In the genomic region with DNA sequence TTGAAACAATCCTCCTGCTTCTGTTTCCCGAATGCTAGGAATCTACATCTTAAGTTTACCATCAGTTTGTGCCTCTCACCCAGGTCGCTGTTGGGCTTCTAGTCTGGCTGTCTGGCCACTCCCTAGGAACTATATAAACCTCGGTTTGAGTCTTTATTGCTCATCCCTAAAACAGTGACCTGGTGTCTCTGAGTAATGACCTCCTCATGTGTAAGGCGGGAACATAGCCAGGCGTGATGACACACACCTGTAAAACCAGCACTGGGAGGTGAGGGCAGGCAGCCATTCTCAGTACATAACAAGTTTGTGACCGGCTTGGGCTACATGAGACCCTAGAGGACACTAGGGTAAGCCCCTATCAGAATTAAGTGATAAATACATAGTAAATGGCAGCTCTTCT, we compare ENCODE assay signal across 7 mouse cellular contexts. TPM values are rescaled to one million over a fixed set of nuclear protein-coding genes. Genes with fewer than 3 reads are reported as not detected.
DNase-seq lines count a peak whose midpoint lies in the region; ATAC-seq lines count a peak whose summit lies in the region.

No protein-coding gene starts in this region.

- no peak for ATAC-seq in liver, embryonic 11.5 days (replicated peaks; ENCODE audit: low FRiP score)
- ATAC-seq in limb, embryonic 11.5 days (ENCODE audit: insufficient number of reproducible peaks, low FRiP score, low TSS enrichment, low read depth) = no peak
- ATAC-seq in stomach, embryonic 14.5 days (ENCODE audit: insufficient number of reproducible peaks, insufficient read depth, low FRiP score, low read depth) = no peak

- H3K9ac ChIP-seq in liver, embryonic 11.5 days (ENCODE audit: low read depth, low read length) = 0 out of 2 replicates have a peak overlapping the region, but pooled peaks have one; percentile 15
- no peak overlapping the region for H3K9ac ChIP-seq in limb, embryonic 11.5 days (ENCODE audit: low read length)
- H3K9ac ChIP-seq in stomach, embryonic 14.5 days (replicated peaks; ENCODE audit: low read depth, low read length) = no peak overlapping the region

- peaks cover 8% of the 10 kb centered on the region; the same call in 1 of the 2 replicates for H3K36me3 ChIP-seq in liver, embryonic 11.5 days (ENCODE audit: control insufficient read depth, insufficient read depth, low read length)
- peaks cover 24% of the 10 kb centered on the region for H3K36me3 ChIP-seq in forebrain, embryonic 10.5 days (replicated peaks)
- peaks cover 4% of the 10 kb centered on the region for H3K36me3 ChIP-seq in limb, embryonic 11.5 days (ENCODE audit: control insufficient read depth, insufficient read depth, low read length)
- peaks cover 18% of the 10 kb centered on the region for H3K36me3 ChIP-seq in stomach, embryonic 14.5 days (ENCODE audit: control insufficient read depth, insufficient read depth, low read length)

- H3K9me3 ChIP-seq in liver, embryonic 11.5 days (ENCODE audit: control insufficient read depth, low read length) = no peaks in the 10 kb centered on the region
- no peaks in the 10 kb centered on the region for H3K9me3 ChIP-seq in forebrain, embryonic 10.5 days
- H3K9me3 ChIP-seq in limb, embryonic 11.5 days (ENCODE audit: control insufficient read depth, low read length) = peaks cover 2% of the 10 kb centered on the region; the same call in 1 of the 2 replicates
- no peaks in the 10 kb centered on the region for H3K9me3 ChIP-seq in stomach, embryonic 14.5 days (ENCODE audit: control insufficient read depth, low read depth, low read length)

- no peak for DNase-seq in liver, embryonic 11.5 days (ENCODE audit: low spot score)
- no peak for DNase-seq in liver
- DNase-seq in forebrain, embryonic 10.5 days (ENCODE audit: extremely low spot score, low spot score) = no peak
- DNase-seq in limb, embryonic 11.5 days (ENCODE audit: low spot score) = no peak
- no peak for DNase-seq in testis, postnatal 14 days (ENCODE audit: low spot score)
- no peak for DNase-seq in kidney, postnatal 14 days

- no peaks in the 10 kb centered on the region for H3K27me3 ChIP-seq in liver, embryonic 11.5 days (replicated peaks; ENCODE audit: control insufficient read depth, insufficient read depth, low read length)
- H3K27me3 ChIP-seq in forebrain, embryonic 10.5 days (ENCODE audit: poor library complexity, severe bottlenecking) = no peaks in the 10 kb centered on the region
- H3K27me3 ChIP-seq in limb, embryonic 11.5 days (ENCODE audit: control insufficient read depth, insufficient read depth, low read length) = no peaks in the 10 kb centered on the region
- no peaks in the 10 kb centered on the region for H3K27me3 ChIP-seq in stomach, embryonic 14.5 days (ENCODE audit: control insufficient read depth, insufficient read depth, low read length)

- H3K27ac ChIP-seq in liver, embryonic 11.5 days (ENCODE audit: low read depth, low read length) = no peak overlapping the region
- H3K27ac ChIP-seq in forebrain, embryonic 10.5 days = peak overlapping the region; percentile 87
- H3K27ac ChIP-seq in limb, embryonic 11.5 days (replicated peaks; ENCODE audit: low read depth, low read length) = no peak overlapping the region
- H3K27ac ChIP-seq in stomach, embryonic 14.5 days (ENCODE audit: low read length) = no peak overlapping the region

- peak overlapping the region; percentile 84 for H3K4me2 ChIP-seq in liver, embryonic 11.5 days
- peak overlapping the region; percentile 78; the same call in 1 of the 2 replicates for H3K4me2 ChIP-seq in limb, embryonic 11.5 days (ENCODE audit: low read depth, severe bottlenecking)
- H3K4me2 ChIP-seq in stomach, embryonic 14.5 days (replicated peaks; ENCODE audit: low read depth, low read length) = peak overlapping the region; percentile 75

- WGBS in liver, embryonic 11.5 days = 62% methylated on average over 6 of the region's 6 CpGs
- WGBS in forebrain, embryonic 10.5 days = 77% methylated on average over 6 of the region's 6 CpGs
- WGBS in limb, embryonic 11.5 days = 65% methylated on average over 6 of the region's 6 CpGs
- 55% methylated on average over 6 of the region's 6 CpGs for WGBS in stomach, embryonic 14.5 days

- peak overlapping the region; percentile 64; the same call in 1 of the 2 replicates for H3K4me3 ChIP-seq in liver, embryonic 11.5 days (ENCODE audit: low read depth, low read length)
- peak overlapping the region; percentile 78 for H3K4me3 ChIP-seq in forebrain, embryonic 10.5 days
- no peak overlapping the region for H3K4me3 ChIP-seq in limb, embryonic 11.5 days (ENCODE audit: low read depth, low read length)
- H3K4me3 ChIP-seq in stomach, embryonic 14.5 days (ENCODE audit: low read depth, low read length) = no peak overlapping the region

- H3K4me1 ChIP-seq in liver, embryonic 11.5 days (replicated peaks; ENCODE audit: control insufficient read depth, insufficient read depth, low read length) = peaks cover 10% of the 10 kb centered on the region
- H3K4me1 ChIP-seq in forebrain, embryonic 10.5 days = peaks cover 43% of the 10 kb centered on the region
- H3K4me1 ChIP-seq in limb, embryonic 11.5 days (ENCODE audit: control insufficient read depth, insufficient read depth, low read length) = peaks cover 10% of the 10 kb centered on the region
- peaks cover 10% of the 10 kb centered on the region for H3K4me1 ChIP-seq in stomach, embryonic 14.5 days (ENCODE audit: control insufficient read depth, insufficient read depth, low read length)

RNA-seq across cellular contexts. Expression of a gene that starts 3.1 kb away (rescaled TPM):
- polyA plus RNA-seq in liver, embryonic 11.5 days (2014; fragmentation: Nextera tagmentation; extraction: Ambion mirVana) = 45.1 and 54.9 TPM in 2 replicates
- 45.9 and 51.2 TPM in 2 replicates for polyA plus RNA-seq in forebrain, embryonic 10.5 days (2016; fragmentation: Nextera tagmentation; extraction: Ambion mirVana)
- 53.1 and 53.7 TPM in 2 replicates for polyA plus RNA-seq in limb, embryonic 11.5 days (2014; fragmentation: Nextera tagmentation; extraction: Ambion mirVana)
- polyA plus RNA-seq in stomach, embryonic 14.5 days (2014; fragmentation: Nextera tagmentation; extraction: Ambion mirVana) = 95.8 and 99.8 TPM in 2 replicates

RNA-seq across cellular contexts. Expression of a gene that starts 11.5 kb away (rescaled TPM):
- polyA plus RNA-seq in liver, embryonic 11.5 days (2014; fragmentation: Nextera tagmentation; extraction: Ambion mirVana) = 4.7 and 5.1 TPM in 2 replicates
- 4.0 and 4.5 TPM in 2 replicates for polyA plus RNA-seq in forebrain, embryonic 10.5 days (2016; fragmentation: Nextera tagmentation; extraction: Ambion mirVana)
- polyA plus RNA-seq in limb, embryonic 11.5 days (2014; fragmentation: Nextera tagmentation; extraction: Ambion mirVana) = 2.3 and 2.9 TPM in 2 replicates
- 5.7 and 8.2 TPM in 2 replicates for polyA plus RNA-seq in stomach, embryonic 14.5 days (2014; fragmentation: Nextera tagmentation; extraction: Ambion mirVana)

RNA-seq across cellular contexts. Expression of a gene that starts 25.9 kb away (rescaled TPM):
- polyA plus RNA-seq in liver, embryonic 11.5 days (2014; fragmentation: Nextera tagmentation; extraction: Ambion mirVana) = 7.5 and 8.8 TPM in 2 replicates
- polyA plus RNA-seq in forebrain, embryonic 10.5 days (2016; fragmentation: Nextera tagmentation; extraction: Ambion mirVana) = 20.3 and 21.1 TPM in 2 replicates
- polyA plus RNA-seq in limb, embryonic 11.5 days (2014; fragmentation: Nextera tagmentation; extraction: Ambion mirVana) = 14.6 and 18.7 TPM in 2 replicates
- 19.6 and 22.3 TPM in 2 replicates for polyA plus RNA-seq in stomach, embryonic 14.5 days (2014; fragmentation: Nextera tagmentation; extraction: Ambion mirVana)

RNA-seq across cellular contexts. Expression of a gene that starts 36.3 kb away (rescaled TPM):
- polyA plus RNA-seq in liver, embryonic 11.5 days (2014; fragmentation: Nextera tagmentation; extraction: Ambion mirVana) = 109 and 129 TPM in 2 replicates
- 163 and 169 TPM in 2 replicates for polyA plus RNA-seq in forebrain, embryonic 10.5 days (2016; fragmentation: Nextera tagmentation; extraction: Ambion mirVana)
- 182 and 186 TPM in 2 replicates for polyA plus RNA-seq in limb, embryonic 11.5 days (2014; fragmentation: Nextera tagmentation; extraction: Ambion mirVana)
- polyA plus RNA-seq in stomach, embryonic 14.5 days (2014; fragmentation: Nextera tagmentation; extraction: Ambion mirVana) = 143 and 177 TPM in 2 replicates

RNA-seq across cellular contexts. Expression of a gene that starts 36.6 kb away (rescaled TPM):
- 124 and 126 TPM in 2 replicates for polyA plus RNA-seq in liver, embryonic 11.5 days (2014; fragmentation: Nextera tagmentation; extraction: Ambion mirVana)
- polyA plus RNA-seq in forebrain, embryonic 10.5 days (2016; fragmentation: Nextera tagmentation; extraction: Ambion mirVana) = 248 and 257 TPM in 2 replicates
- polyA plus RNA-seq in limb, embryonic 11.5 days (2014; fragmentation: Nextera tagmentation; extraction: Ambion mirVana) = 232 and 241 TPM in 2 replicates
- polyA plus RNA-seq in stomach, embryonic 14.5 days (2014; fragmentation: Nextera tagmentation; extraction: Ambion mirVana) = 148 and 150 TPM in 2 replicates

Comparison
In these comparisons a context has a peak if more than half of its experiments do, and no peak if none do; other contexts are left out.
1. H3K4me3 ChIP-seq: peak in liver, embryonic 11.5 days (single experiment) and forebrain, embryonic 10.5 days (single experiment); none in limb, embryonic 11.5 days (single experiment) and stomach, embryonic 14.5 days (single experiment).
2. Peak in every context shown above with its lines, with median percentiles within 50 percentile points of each other: H3K4me2 ChIP-seq.